Mouse (Mus musculus) right cerebral cortex, postnatal 36 days (tissue): ENCODE measurements at regions not wholly inside any gene's neighbourhood (a gene's known extent, or its start where the extent isn't known, plus 50 kb on each side); places are given as distances from the start of the nearest gene placed in this dataset.
"Not testable (repeated sequence)": the region's sequence is repeated elsewhere in the genome, so short reads cannot be mapped to it uniquely, and the experiment has no call there.

Experiments
- DNase-seq, 2 experiments: peaks; one replicate each; pipeline ENCODE4 v3.0.0; 2022; ENCODE audit warnings: low spot score in 2 of 2, mixed read lengths in 1 of 2

DNA sequence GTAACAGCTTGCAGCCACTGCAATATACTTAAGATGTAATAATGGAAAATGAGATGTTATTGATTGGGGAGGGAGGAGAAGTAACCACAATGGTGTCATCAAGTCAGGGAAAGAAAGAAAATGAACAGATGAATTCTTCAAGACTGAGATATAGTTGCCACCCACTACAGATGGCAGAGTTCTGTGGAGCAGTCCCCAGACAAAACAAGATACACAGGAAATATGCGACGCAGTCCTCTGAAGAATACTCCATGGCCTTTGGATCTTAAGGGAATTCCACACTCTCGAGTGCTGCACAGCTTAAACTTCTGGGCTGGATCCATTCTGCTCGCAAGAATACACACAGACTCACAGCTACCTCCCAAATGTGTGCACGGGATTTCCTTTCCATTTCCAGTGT, 113.4 kb downstream of the Sox4 start:
- no peak for DNase-seq

GRCm38 (mm10) chr13:28839084-28839483, 114.4 kb downstream of the Sox4 start:
- DNase-seq, result no peak

DNA sequence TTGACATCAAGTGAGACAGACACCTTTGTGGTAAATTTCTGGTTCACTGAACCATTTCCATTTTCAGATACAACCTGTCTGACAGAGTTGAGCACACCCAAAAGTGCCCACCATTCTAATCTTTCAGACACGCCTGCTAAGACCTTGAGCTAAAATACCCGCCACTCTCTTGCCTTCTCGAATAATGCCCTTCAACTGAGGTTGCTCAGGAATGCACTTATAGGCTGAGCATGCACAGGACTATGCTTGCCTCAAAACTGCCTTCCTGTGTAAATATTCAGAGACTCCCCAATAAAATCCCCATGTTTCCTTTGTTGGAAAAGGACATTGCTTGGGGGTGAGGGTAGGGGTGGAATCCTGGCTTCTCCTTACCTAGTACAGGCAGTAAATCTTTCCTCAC, 115.3 kb downstream of the Sox4 start:
- DNase-seq, result no peak

DNA sequence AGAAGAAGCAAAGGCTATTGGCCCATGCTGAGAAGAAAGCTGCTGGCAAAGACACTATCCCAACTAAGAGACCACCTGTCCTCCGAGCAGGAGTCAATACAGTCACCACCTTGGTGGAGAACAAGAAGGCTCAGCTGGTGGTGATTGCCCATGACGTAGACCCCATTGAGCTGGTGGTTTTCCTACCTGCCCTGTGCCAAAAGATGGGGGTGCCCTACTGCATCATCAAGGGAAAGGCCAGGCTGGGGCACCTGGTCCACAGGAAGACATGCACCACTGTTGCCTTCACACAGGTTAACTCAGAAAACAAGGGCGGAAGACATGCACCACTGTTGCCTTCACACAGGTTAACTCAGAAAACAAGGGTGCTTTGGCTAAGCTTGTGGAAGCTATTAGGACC, 116.3 kb downstream of the Sox4 start:
- DNase-seq, result not testable (repeated sequence)

DNA sequence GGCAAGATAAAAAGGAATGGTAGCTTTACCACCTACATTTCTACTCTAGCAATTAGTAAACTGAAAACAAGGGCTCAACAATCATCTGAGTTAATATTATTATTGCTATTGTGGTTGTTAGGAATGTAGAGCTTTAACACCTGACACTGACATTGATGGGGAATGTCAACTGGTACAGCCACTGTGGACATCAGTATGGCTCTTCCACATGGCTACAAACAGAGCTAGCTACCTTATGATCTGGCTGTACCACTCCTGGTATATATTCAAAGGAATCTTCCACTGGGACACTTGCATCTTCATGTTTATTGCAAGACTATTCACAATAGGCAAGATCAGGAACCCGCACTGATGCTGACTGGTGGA, 119.8 kb downstream of the Sox4 start:
- DNase-seq, result no peak

DNA sequence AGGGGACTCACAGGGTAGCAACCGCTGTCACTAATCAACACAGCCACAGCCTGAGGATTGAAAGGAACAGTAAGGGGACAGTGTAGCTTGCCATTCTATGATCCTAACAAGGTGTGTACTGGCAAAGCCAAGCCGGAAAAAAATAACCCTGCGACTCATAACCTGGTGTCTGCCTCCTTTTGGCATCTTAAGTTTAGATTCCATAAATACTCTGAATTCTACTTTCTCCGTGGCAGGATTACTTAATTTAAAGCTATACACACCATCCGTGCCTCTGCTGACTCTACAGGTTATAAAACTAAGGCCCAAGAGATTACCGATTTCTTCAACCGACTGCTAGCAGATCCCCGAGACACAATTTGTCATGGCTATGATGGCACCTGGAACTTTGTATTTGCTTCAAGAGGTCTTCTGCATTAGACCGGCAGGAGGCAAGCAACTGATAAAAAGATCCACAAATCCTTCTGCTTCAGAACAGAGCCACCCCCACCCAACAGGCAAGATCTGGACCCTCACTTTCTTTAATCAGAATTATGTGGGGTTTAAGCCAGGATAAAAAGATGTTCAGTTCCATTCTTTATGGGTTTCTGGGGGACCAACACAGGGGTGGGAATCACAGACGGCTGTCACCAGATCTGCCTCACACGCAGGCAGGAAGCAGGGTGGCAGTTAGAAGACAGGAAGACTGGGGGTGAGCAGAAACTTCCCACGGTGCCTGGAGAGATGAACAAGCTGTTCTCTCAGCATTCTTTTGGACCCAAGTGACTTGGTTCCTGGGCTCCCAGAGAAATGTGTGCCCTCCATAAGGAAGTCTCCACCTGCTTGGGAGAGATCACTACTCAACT, 120.4 kb downstream of the Sox4 start:
- DNase-seq, result peak in 1 of 2 experiments; percentile 12

GRCm38 (mm10) chr13:28826284-28826683, 127.2 kb downstream of the Sox4 start:
- DNase-seq, result no peak

DNA sequence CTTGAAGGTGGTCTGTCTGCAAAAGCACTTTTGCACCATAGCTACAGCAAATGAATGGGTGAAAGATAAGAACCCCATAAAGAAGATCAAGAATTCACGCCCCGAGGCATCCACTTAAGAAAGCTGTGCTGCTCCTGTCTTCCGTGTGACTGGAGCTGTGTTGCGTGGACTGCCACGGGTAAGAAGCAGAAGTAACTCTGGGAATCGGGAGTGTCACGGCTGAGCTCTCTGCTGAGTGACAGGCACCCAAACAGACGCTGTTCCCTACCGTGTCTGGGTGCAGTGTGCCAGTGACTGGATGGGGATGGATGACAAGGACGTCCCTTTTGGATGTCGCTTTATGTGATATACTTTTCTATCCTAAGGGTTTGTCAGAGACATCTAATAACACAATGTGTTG, 129.5 kb downstream of the Sox4 start:
- DNase-seq, result no peak

- no peak for DNase-seq
These were observed 130.1 kb downstream of the Sox4 start for GRCm38 (mm10) chr13:28823311-28823880.

DNA sequence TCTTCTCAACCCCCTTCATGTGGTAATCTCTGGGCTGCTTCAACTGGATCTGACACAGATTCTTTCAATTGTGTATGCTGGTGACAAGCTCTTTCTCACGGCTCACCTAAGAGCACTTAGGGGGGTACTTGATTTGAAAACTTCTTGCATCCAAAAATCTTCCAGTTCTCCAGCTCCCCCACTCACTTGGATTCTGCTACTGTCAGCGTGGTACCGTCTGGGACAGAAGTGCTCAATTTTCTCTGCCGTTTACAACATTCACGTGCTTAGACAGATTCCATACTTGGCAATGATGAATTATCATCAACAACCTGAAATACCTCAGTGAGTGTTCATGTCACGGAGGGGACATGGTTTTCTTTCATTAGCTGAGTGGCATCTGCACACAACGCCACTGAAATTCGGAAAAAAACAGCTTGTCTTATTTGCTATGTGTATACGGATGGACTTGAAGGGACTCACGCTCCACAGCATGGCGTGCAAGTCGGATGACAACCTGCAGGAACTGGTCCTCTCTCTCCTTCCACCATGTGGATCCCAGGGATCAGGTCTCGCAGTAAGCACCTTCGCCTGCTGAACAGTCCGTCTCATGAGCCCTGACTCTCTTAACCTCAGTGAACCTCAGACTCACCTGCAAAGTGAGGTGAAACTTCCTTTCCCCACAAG, 132.5 kb downstream of the Sox4 start:
- no peak for DNase-seq

GRCm38 (mm10) chr13:28814127-28814526, 139.4 kb downstream of the Sox4 start:
- no peak for DNase-seq

DNA sequence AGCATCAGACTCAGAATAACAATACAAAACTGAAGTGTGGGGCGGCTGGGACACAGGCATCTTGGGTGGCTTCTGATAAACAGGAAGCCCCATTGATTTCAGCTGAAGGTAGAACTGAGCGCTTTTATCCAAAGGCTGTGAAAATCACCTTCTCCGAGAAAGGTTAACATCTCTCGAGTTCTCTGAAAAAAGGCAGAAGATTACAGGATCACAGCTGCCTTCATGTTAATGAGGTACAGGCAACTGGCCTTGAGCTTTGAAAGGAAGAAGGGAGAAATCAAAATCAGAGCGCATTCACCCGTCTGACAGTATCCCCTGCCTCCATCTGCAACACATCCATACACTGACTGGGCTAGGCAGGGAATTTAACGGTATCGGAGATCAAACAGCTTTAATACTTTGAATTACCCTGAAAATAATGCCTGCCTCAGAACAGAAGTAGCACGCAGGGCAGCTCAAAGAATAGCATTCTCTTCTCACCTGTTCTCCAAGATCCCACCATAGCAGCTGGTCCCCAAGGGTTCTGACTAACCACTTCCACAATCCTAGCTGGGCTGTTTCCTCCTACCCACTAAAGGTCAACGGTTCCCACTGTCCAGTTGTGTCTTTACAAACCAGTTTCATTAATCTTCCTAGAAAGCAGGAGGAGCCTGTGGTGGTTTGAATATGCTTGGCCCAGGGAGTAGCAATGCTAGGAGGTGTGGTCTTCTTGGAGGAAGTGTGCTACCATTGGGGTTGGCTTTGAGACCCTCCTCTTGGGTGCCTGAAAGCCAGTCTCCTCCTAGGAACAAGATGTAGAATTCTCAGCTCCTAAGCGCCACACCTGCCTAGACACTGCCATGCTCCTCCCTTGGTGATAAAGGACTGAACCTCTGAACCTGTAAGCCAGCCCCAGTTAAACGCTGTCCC, 141.6 kb downstream of the Sox4 start:
- DNase-seq, result no peak

DNA sequence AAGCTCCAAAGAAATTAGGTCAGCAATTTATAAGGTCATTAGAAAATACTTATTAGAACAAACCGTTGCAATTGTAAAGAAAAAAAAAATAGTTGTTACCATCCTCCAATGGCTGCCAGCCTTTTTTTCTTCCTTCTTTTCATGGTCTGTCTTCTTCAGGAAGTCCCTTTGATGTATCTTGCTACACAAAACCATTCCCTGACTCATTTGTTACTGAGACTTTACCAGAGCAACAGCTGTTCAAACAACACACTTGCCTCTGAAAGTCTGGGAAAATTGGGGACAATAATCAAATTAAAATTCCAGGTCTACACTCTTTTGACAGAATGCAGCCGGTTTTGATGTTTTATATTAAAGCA, 142.5 kb downstream of the Sox4 start:
- no peak for DNase-seq

DNA sequence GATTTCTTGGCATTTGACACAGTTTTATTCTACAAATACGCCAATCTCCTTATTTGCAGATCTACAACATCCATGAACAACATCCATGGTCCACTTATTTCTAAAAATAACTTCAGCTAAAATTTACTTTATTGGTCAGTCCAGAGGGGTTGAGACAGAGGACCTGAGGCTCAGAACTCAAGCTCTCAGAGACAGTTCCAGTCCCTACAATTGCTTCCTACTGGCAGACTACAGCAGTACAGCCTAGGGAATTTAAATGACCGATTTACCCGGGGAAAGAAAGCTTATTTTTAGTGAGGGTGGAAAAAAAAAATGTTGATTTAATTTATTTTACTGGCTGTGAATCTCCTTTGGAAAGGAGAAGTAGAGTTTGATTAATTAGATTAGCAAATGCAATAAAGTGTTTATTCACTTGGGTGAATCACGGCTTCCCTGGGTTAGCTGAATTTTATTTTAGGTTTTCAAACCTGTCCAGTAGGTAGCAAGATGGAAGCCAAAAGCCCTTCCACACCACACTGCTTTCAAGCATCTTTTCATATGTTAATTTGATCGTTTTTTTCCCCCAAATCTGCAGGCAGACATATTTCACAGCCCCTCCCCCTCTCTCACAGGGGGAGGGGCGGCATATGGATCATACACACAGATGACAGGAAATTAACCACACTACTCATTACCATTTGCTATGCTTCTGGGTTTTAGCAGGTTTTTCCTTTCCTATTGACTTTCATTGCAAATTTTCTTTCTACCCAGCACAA, 143.0 kb downstream of the Sox4 start:
- no peak for DNase-seq

DNA sequence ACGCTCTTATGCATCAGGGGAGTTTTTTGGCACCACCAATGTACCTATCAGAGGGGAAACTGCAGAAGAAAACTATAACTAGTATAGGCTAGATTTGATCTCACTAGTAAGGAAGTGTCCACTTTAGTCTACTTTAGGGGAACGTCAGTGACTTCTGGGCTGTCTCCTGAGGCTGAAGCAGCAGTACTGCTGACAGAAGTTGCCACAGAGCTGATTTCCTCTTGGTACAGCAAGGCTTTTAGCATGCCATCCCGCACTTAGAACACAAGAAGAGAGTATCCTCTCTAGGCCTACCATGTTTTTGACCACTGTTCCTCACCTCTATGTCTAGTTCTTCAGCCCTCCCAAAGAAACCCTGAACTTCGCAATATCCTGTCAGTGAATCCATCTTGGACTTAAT, 148.2 kb downstream of the Sox4 start:
- no peak for DNase-seq

DNA sequence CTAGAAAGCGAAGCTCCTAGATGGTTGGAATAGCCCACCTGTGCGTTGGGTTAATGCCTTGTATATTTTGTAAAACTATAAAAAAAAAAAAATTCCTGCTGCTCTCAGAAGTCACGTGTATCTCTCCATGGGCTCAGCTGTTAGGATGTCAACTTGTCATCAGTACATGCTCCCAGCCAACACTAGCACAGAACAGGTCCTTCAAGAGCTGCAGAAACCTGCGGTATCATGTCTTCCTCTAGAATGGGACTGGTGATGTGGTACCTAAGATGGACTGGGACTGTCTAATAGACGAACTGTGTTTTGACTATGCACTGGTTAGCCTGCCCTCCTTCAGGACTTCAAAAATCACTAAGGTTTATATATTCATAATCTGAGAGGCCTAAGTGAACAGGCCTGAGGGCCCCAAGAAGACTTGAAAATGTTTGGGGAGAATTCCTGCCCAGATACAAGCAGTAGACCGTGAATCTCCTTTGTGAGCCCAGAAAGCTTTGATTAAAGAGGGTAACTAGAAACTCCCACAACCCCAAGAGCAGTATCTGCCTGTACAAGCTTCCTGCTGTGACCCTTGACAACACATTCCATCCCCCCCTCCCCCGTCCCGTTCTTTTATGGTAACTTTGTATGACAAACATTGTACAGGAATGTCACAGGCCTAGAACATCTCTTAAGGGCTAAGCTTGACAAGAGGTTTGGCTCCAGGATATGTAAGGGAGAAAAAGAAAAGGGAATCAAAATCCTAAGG, 152.1 kb downstream of the Sox4 start:
- DNase-seq, result no peak

GRCm38 (mm10) chr13:28800676-28801075, 152.8 kb downstream of the Sox4 start:
- DNase-seq, result no peak

DNA sequence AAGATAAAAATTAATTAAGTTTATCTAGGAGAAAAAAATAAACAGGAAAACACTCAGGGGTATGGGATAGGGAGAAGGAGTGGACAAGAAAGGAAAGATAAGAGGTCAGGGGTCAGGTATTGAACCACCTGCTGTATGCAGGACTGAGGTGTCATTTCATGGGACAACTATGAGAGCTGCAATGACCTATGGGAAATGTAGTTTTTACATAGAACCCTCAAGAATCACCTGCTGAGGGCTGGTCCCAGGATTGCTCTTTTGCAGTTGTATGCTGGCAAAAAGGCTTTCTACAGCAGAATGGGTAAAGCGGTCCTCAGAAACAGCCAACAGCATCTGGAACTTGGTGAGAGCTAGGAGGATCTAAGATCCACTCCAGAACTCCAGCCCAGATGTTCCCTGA, 154.0 kb downstream of the Sox4 start:
- no peak for DNase-seq

- DNase-seq, result no peak
These were observed 155.7 kb downstream of the Sox4 start for GRCm38 (mm10) chr13:28797617-28798475.

DNA sequence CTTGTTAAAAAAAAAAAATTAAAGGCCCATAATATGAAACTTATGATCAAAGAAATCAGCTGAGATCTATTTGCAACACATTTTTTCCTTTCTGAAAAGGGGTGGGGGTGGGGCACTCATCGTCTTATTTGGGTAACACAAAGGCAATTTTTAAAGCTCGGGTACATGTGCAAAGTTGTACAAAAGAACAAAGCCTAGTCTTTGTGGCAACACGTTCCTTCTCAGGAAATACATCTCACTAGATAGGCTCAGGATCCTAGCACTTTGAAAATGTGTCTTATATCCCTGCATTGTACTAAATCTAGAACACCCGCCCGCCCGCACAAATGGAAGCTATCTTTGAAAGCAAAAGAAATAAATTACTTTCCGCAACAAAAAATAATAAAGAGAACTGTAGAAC, 158.2 kb downstream of the Sox4 start:
- peak in 1 of 2 experiments; percentile 6 for DNase-seq
